Mouse (Mus musculus): ENCODE measurements around the gene Sgms2.
A peak's percentile ranks its signal among the peaks of the same experiment; 100 is the strongest.

DNA sequence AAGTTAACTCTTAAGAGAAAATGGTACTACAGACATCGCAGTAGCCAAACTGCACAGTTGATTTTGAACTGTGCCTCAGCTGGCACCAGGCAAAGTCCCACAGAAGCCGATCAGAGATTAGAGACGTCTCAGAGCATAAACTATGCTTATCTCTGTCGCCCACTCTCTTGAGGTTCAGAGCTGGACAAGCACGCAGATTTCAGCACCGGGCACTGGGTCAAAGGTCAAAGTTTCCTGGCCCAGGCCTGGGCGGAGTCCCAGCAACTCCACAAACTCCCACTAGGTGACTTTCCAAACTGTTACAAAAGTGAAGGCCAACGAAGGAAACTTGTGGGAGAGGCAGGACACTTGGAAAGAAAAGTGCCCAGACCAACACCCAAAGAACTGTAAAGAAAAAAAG, 220.1 kb downstream of the Sgms2 start:
- no peak for TF ChIP-seq POLR2A (IDR thresholded peaks at IDR 0.05; ENCODE audit: low read depth, low read length)
- peak; percentile 44 for TF ChIP-seq CTCF (conservative IDR thresholded peaks at IDR 0.05; ENCODE audit: insufficient read depth, insufficient read length, low read depth, low read length)

All from kidney, adult 2 months (tissue).